Mouse (Mus musculus) adrenal gland, adult 10 weeks (tissue): ENCODE data around the gene Cd55. TPM values are rescaled to one million over a fixed set of nuclear protein-coding genes. Genes with fewer than 3 reads are reported as not detected.

Experiments
- polyA plus RNA-seq: library from polyadenylated mRNA; stranded (reverse); fragments of 350-450 nt; fragmentation: Illumina TruSeq; extraction: RNeasy Lipid Tissue Mini Kit (QIAGEN cat#74804); gene quantifications from one replicate; pipeline ENCODE4 v1.2.3, GENCODE M21; 2014; ENCODE audit warnings: low read depth, low replicate concordance

The Cd55 gene
- 94.3 TPM for polyA plus RNA-seq

DNA sequence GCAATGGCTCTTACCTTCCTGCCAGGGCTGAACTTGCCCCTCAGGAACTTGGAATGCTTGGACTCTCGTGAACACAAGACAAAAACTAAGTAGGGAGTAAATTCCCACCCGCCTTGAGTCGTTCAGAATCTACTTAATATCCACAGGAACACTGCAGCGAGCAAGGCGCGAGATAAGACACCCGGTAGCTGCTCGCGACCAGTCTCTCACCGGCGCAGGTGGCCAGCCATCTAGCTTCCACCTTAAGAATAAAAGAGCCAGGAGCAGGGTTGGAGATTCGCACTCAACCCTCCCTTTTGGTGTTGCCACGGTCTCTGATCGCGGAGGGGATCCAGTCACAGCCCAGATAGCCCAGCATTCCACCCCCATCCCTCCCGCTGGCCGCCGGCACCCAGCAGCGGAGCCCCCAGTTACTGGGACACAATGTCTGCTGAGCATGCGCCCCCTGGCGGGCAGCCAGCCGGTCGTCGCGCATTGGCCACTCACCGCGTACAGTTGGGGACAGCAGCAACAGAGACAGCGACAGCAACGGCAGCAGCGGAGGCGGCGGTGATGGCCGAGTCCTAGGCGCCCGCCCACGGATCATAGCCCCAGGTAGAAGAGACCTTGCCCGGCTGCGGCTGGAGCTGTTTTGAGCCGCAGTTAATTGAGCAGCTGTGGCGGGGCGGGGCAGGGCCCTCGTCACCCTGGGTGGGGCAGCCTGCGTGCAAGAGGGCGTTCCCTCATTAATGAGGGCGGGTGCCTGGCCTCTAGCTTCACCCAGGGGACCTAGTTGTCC is at the start of gene Cd55:
Cd55 (minus strand) TSS at position 661 of the 778 bp plus-strand sequence.

GRCm38 (mm10) chr1:130422664-130423111 is 39.9 kb downstream of the Cd55 start, which contains the start of gene Cd55b:
TSS of gene Cd55b (minus strand) at chr1:130423009.

Other genes with a start within 250 kb of the Cd55 start
- gene Cd55b, start 39.7 kb downstream of the Cd55 start, polyA plus RNA-seq = 0.47 TPM
- not detected for gene Zp3r, start 166.9 kb upstream of the Cd55 start, polyA plus RNA-seq
- gene C4bp, start 198.9 kb upstream of the Cd55 start, polyA plus RNA-seq = not detected